Mouse (Mus musculus): ENCODE data around the gene Chst3. TPM values are rescaled to one million over a fixed set of nuclear protein-coding genes. Genes with fewer than 3 reads are reported as not detected.
"Not testable (repeated sequence)": the region's sequence is repeated elsewhere in the genome, so short reads cannot be mapped to it uniquely, and the experiment has no call there.

The Chst3 gene
- total RNA-seq, 4 experiments from 2014 or later: 0.70 to 1.00 (median 0.91) TPM

GRCm38 (mm10) chr10:60230321-60231088 is 11.4 kb upstream of the Chst3 start:
- DNase-seq: no peak

- DNase-seq: no peak
Measured at GRCm38 (mm10) chr10:60229113-60229512, 10.1 kb upstream of the Chst3 start.

GRCm38 (mm10) chr10:60227666-60228065 is 8.6 kb upstream of the Chst3 start:
- no peak for DNase-seq

GRCm38 (mm10) chr10:60224601-60225000 is 5.5 kb upstream of the Chst3 start:
- no peak for DNase-seq

GRCm38 (mm10) chr10:60221571-60222259 is 2.7 kb upstream of the Chst3 start:
- not testable (repeated sequence) for DNase-seq

- DNase-seq: no peak
Measured at GRCm38 (mm10) chr10:60220607-60221006, 1.5 kb upstream of the Chst3 start.

GRCm38 (mm10) chr10:60220042-60220523 is 1.0 kb upstream of the Chst3 start:
- DNase-seq: no peak

- DNase-seq: no peak
Measured at GRCm38 (mm10) chr10:60218033-60218590, 948 bp downstream of the Chst3 start.

GRCm38 (mm10) chr10:60216331-60217095 is 2.5 kb downstream of the Chst3 start:
- DNase-seq: no peak

GRCm38 (mm10) chr10:60215077-60215960 is 3.7 kb downstream of the Chst3 start:
- DNase-seq: no peak

- DNase-seq: no peak
Measured at GRCm38 (mm10) chr10:60212589-60213379, 6.3 kb downstream of the Chst3 start.

GRCm38 (mm10) chr10:60211501-60212005 is 7.5 kb downstream of the Chst3 start:
- DNase-seq: no peak

GRCm38 (mm10) chr10:60210468-60210867 is 8.6 kb downstream of the Chst3 start:
- no peak for DNase-seq

- DNase-seq: peak; percentile 83
Measured at GRCm38 (mm10) chr10:60209237-60209636, 9.8 kb downstream of the Chst3 start.

GRCm38 (mm10) chr10:60207166-60207705 is 11.8 kb downstream of the Chst3 start:
- peak; percentile 55 for DNase-seq

- peak; percentile 30 for DNase-seq
Measured at GRCm38 (mm10) chr10:60205601-60206241, 13.3 kb downstream of the Chst3 start.

- no peak for DNase-seq
Measured at GRCm38 (mm10) chr10:60202785-60203184, 16.3 kb downstream of the Chst3 start.

GRCm38 (mm10) chr10:60200996-60201395 is 18.1 kb downstream of the Chst3 start:
- DNase-seq: peak; percentile 74

GRCm38 (mm10) chr10:60199378-60199777 is 19.7 kb downstream of the Chst3 start:
- no peak for DNase-seq

- DNase-seq: no peak
Measured at GRCm38 (mm10) chr10:60197406-60197821, 21.6 kb downstream of the Chst3 start.
